Mouse (Mus musculus) forebrain, embryonic 10.5 days (tissue): Measurements from ENCODE around the gene Slc12a8. TPM values are rescaled to one million over a fixed set of nuclear protein-coding genes. Genes with fewer than 3 reads are reported as not detected.
A peak's percentile ranks its signal among the peaks of the same experiment; 100 is the strongest.

Source experiments
- DNase-seq: peaks from one replicate; pipeline ENCODE4 v3.0.0-alpha.2; 2017; ENCODE audit warnings: low spot score; ENCODE audit errors: extremely low spot score
- H3K27ac ChIP-seq: fragments of 300-500 bp; sonication (generic); 2 replicates; pipeline ENCODE4 v1.5.1; 2016; ENCODE audit warnings: mild to moderate bottlenecking
- H3K27me3 ChIP-seq: fragments of 300-500 bp; sonication (generic); 2 replicates; pipeline ENCODE4 v1.6.1; 2016; ENCODE audit warnings: mild to moderate bottlenecking; ENCODE audit not compliant: poor library complexity, severe bottlenecking
- H3K36me3 ChIP-seq: fragments of 300-500 bp; sonication (generic); replicated peaks from 2 replicates; pipeline ENCODE4 v1.6.1; 2016; ENCODE audit warnings: mild to moderate bottlenecking, moderate library complexity
- H3K4me1 ChIP-seq: fragments of 300-500 bp; sonication (generic); 2 replicates; pipeline ENCODE4 v1.6.1; 2016
- H3K4me3 ChIP-seq: fragments of 300-500 bp; sonication (generic); 2 replicates; pipeline ENCODE4 v1.5.1; 2016; ENCODE audit warnings: mild to moderate bottlenecking, moderate library complexity
- H3K9me3 ChIP-seq: fragments of 300-500 bp; sonication (generic); 2 replicates; pipeline ENCODE4 v1.6.1; 2016; ENCODE audit warnings: mild to moderate bottlenecking, moderate library complexity
- WGBS: fragments of 180-500 bp; shearing (Covaris S2); methylation state at CpG from one replicate; pipeline ENCODE4 v1.1.7; 2016; 5-methylcytosine and 5-hydroxymethylcytosine counted together
- polyA plus RNA-seq: library from polyadenylated mRNA; unstranded; fragments of >200 nt; fragmentation: Nextera tagmentation; extraction: Ambion mirVana; gene quantifications from 2 replicates; pipeline ENCODE4 v1.2.1, GENCODE M21; 2016

Gene Slc12a8
- polyA plus RNA-seq, 1 experiment from 2014 or later: 1.1 TPM

DNA sequence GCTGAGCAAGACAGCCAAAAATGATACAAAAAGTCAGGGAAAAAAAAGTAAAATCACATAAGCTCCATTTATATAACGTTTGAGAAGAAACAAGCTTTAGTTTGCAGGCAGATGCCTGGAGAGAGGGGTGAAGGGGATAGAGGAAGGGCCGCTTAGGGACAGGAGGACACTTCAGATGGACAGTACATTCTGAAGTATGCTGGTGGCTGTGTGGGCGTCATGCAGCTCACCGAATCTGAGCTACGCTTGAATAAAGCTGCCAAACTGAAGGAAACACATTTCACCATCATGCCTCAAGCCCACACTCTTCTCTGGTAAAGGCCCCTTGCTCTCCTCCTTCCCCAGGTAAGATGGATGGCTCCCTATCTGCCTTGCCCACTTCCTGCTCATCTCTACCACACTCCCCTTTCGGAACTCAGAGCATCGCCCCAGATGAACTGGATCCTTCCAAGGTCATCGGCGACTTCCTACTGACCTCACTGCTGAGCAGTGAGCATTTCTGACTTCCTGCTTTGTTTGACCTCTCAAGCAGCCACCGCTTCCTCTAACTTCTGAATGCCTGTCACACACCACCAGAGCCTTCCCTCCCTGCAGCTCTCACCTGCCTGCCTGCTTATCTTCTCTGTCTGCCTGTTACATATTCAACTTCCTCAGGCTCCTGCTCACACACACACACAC, 74.4 kb downstream of the Slc12a8 start:
- peaks cover 61% of the 10 kb centered on the region for H3K4me1 ChIP-seq
- H3K27ac ChIP-seq: peak overlapping the region; percentile 85
- H3K36me3 ChIP-seq: no peaks in the 10 kb centered on the region

DNA sequence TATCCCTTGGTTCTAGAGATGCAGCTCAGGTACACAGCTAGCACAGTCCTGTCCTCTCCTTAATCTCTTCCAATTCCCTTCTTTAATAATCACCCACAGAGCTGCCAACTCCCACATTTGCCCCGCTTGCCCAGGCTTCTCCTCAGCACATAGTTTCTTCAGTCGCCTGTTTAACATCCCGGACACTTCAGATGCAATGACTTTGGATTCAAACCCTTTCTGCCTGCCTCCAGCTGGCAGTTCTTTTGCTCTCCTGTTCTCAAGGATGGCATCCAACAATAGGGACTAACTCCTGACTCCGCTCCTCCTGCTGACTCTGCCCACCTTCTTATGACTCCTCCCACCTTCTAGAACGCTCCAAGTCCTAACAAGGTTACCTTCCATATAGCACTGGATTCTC, 75.2 kb downstream of the Slc12a8 start:
- H3K9me3 ChIP-seq: no peaks in the 10 kb centered on the region
- WGBS: 93% methylated on average over 5 of the region's 5 CpGs
- H3K4me3 ChIP-seq: no peak overlapping the region
- peak overlapping the region; percentile 85 for H3K27ac ChIP-seq
- no peak for DNase-seq
- peaks cover 54% of the 10 kb centered on the region for H3K4me1 ChIP-seq
- no peaks in the 10 kb centered on the region for H3K27me3 ChIP-seq
- no peaks in the 10 kb centered on the region for H3K36me3 ChIP-seq

More for the DNA sequence above, 74.4 kb downstream of the Slc12a8 start:
- H3K4me3 ChIP-seq: no peak overlapping the region
- no peaks in the 10 kb centered on the region for H3K9me3 ChIP-seq
- no peak for DNase-seq
- no peaks in the 10 kb centered on the region for H3K27me3 ChIP-seq
- WGBS: 88% methylated on average over 10 of the region's 10 CpGs

DNA sequence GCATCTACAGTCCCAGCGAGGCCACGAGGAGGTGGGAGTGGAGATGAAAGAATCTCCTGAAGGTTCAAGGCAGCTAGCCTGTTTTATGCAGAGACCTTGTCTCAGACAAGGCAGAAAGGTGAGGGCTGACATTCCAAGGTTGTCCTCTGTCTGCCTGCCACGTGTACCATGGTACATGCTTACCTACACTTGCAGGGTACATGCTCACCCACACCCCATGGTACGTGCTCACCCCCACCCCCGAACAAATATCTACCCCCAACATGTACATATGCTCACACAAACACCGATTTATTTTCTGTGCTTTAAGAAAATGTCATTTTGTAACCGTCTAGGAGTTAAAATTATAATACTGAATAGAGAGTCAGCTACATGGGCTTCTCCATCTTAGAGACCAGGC, 76.3 kb downstream of the Slc12a8 start:
- Histone ChIP-seq H3K9me3 (no peaks in the 10 kb centered on the region), H3K4me3 (no peak overlapping the region), H3K36me3 (no peaks in the 10 kb centered on the region), H3K27ac (peak overlapping the region; percentile 85), H3K4me1 (peaks cover 48% of the 10 kb centered on the region), H3K27me3 (no peaks in the 10 kb centered on the region)
- no peak for DNase-seq
- 85% methylated on average over 7 of the region's 7 CpGs for WGBS

DNA sequence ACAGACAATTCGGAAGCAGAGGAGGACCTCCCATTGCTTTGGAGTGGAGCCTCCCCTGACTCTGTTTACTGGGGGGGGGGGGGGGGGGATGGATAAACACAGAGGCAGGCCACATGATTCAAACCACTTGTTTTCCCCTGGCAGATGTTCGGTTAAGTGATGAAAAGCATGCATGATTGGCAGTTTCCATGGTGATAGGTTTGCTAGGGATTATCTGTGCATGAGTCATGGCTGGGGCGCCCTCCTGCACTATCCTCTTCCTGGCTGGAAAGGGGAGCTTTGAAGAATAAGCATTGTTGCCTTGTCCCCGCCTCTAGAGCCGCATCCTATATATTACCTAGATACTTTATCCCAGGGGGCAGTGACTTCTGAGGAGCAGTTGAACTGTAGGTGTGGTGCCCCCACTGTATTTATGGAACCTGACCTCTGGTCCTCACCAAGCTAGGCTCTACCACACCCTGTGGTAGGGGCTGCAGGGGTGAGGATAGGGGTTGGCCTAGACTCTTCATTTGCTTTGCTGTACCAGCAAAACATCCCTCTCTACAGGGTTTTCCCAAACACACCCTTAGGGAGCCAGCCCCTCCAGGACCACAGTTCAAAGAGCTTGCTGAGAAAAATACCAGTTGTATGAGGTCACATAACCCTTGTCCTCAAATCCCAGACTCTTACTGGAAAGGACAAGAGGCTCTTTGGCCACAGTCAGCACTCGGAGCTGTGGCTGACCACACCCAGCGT, 77.1 kb downstream of the Slc12a8 start:
- no peaks in the 10 kb centered on the region for H3K9me3 ChIP-seq
- 46% methylated on average over 7 of the region's 7 CpGs for WGBS
- H3K4me1 ChIP-seq: peaks cover 43% of the 10 kb centered on the region
- no peaks in the 10 kb centered on the region for H3K27me3 ChIP-seq
- peak; percentile 72 for DNase-seq
- H3K4me3 ChIP-seq: no peak overlapping the region
- H3K27ac ChIP-seq: peak overlapping the region; percentile 85
- H3K36me3 ChIP-seq: no peaks in the 10 kb centered on the region

DNA sequence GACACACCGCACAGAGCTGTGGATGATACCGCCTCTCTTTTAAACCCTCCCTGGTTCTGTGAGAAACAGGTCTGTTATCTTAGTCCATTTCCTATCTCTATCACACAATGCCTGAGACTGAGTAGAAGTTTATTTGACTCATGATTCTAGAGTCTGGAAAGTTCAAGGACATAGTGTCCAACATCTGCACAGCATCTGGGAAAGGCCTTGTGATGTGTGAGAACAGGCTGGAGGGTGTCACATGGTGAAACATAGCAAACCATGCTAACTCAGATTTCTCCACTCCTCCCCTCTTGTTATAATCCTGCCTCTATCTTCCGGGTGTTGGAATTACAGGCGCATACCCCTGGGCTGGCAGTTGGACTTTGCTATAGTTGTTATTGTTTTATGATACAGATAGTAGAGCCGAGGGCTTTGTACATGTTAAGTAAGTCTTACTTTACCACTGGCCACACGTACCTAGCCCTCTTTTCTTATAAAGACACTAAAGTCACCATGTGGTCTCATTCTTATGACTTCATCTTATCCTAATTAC, 78.2 kb downstream of the Slc12a8 start:
- DNase-seq: no peak
- H3K4me1 ChIP-seq: peaks cover 34% of the 10 kb centered on the region
- 93% methylated on average over 6 of the region's 6 CpGs for WGBS
- H3K27me3 ChIP-seq: no peaks in the 10 kb centered on the region
- H3K27ac ChIP-seq: peak overlapping the region; percentile 85; the same call in 1 of the 2 replicates
- H3K4me3 ChIP-seq: no peak overlapping the region
- no peaks in the 10 kb centered on the region for H3K9me3 ChIP-seq
- no peaks in the 10 kb centered on the region for H3K36me3 ChIP-seq

DNA sequence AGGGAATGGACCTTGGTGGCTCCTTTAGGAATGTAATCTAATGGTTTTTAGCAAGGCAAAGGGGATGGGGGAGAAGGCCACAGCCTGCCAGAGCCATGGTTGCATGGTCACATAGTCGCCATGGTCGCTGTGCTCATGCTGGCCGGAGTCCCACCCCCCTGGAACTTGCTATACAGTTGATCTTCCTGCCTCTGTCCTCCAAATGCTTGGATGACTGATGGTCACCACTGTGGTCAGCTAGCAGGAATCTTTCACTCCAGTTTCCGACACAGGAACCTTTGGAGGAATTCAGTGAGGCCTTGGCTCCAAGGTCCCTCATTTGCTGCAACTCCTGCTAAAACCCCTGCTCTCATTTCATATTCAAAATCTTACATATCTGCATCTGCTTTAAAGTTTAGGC, 79.1 kb downstream of the Slc12a8 start:
- Histone ChIP-seq H3K27ac (peak overlapping the region; percentile 9; the same call in 1 of the 2 replicates), H3K36me3 (no peaks in the 10 kb centered on the region), H3K4me1 (peaks cover 34% of the 10 kb centered on the region), H3K27me3 (no peaks in the 10 kb centered on the region), H3K4me3 (no peak overlapping the region), H3K9me3 (no peaks in the 10 kb centered on the region)
- WGBS: 91% methylated on average over 4 of the region's 4 CpGs
- no peak for DNase-seq

DNA sequence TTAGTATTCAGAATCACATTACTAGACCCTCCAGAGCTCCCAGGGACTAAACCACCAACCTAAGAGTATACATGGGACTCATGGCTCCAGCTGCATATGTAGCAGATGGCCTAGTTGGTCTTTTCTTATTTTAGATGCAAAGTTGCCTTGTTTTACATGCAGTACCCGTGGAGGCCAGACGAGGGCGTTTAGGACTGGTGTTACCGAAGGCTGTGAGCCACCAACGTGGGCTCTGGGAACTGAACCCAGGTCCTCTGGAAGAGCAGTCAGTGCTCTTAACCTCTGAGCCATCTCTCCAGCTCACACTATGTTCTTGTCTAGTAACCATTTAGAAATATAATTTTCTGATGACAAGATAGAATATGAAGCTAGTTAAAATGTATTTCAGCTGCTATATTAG, 83.1 kb downstream of the Slc12a8 start:
- peaks cover 8% of the 10 kb centered on the region for H3K9me3 ChIP-seq

GRCm38 (mm10) chr16:33601299-33601698, 84.2 kb downstream of the Slc12a8 start:
- Histone ChIP-seq H3K4me1 (peaks cover 16% of the 10 kb centered on the region), H3K4me3 (no peak overlapping the region), H3K36me3 (0 out of 2 replicates have a peak, but pooled peaks cover 2% of the 10 kb centered on the region), H3K27me3 (no peaks in the 10 kb centered on the region), H3K9me3 (peaks cover 8% of the 10 kb centered on the region), H3K27ac (no peak overlapping the region)
- no peak for DNase-seq
- 94% methylated on average over 8 of the region's 8 CpGs for WGBS

More for the DNA sequence above, 83.1 kb downstream of the Slc12a8 start:
- H3K27me3 ChIP-seq: no peaks in the 10 kb centered on the region
- H3K4me3 ChIP-seq: no peak overlapping the region
- H3K36me3 ChIP-seq: 0 out of 2 replicates have a peak, but pooled peaks cover 2% of the 10 kb centered on the region
- WGBS: 33% methylated on average over 5 of the region's 5 CpGs
- H3K4me1 ChIP-seq: peaks cover 5% of the 10 kb centered on the region
- H3K27ac ChIP-seq: no peak overlapping the region
- no peak for DNase-seq

GRCm38 (mm10) chr16:33605647-33606596, 88.8 kb downstream of the Slc12a8 start:
- WGBS: 12% methylated on average over 9 of the region's 9 CpGs
- peak; percentile 87 for DNase-seq
- H3K36me3 ChIP-seq: 0 out of 2 replicates have a peak, but pooled peaks cover 7% of the 10 kb centered on the region
- H3K27me3 ChIP-seq: no peaks in the 10 kb centered on the region
- peak overlapping the region; percentile 9; the same call in 1 of the 2 replicates for H3K4me3 ChIP-seq
- H3K9me3 ChIP-seq: peaks cover 12% of the 10 kb centered on the region
- peaks cover 54% of the 10 kb centered on the region for H3K4me1 ChIP-seq
- peak overlapping the region; percentile 90 for H3K27ac ChIP-seq

GRCm38 (mm10) chr16:33606691-33607532, 89.8 kb downstream of the Slc12a8 start:
- Histone ChIP-seq H3K9me3 (peaks cover 12% of the 10 kb centered on the region), H3K4me3 (no peak overlapping the region; the same call in 1 of the 2 replicates), H3K4me1 (peaks cover 62% of the 10 kb centered on the region), H3K27me3 (no peaks in the 10 kb centered on the region), H3K27ac (peak overlapping the region; percentile 90), H3K36me3 (0 out of 2 replicates have a peak, but pooled peaks cover 7% of the 10 kb centered on the region)
- DNase-seq: peak; percentile 29
- 43% methylated on average over 8 of the region's 8 CpGs for WGBS

- no peak for DNase-seq
- Histone ChIP-seq H3K27ac (peak overlapping the region; percentile 90), H3K4me1 (peaks cover 62% of the 10 kb centered on the region), H3K36me3 (0 out of 2 replicates have a peak, but pooled peaks cover 5% of the 10 kb centered on the region), H3K27me3 (no peaks in the 10 kb centered on the region), H3K4me3 (no peak overlapping the region), H3K9me3 (peaks cover 3% of the 10 kb centered on the region; the same call in 1 of the 2 replicates)
- 80% methylated on average over 2 of the region's 2 CpGs for whole genome bisulfite sequencing
Observed at GRCm38 (mm10) chr16:33609554-33609953, 92.4 kb downstream of the Slc12a8 start.
